Mouse (Mus musculus) midbrain, embryonic 14.5 days (tissue): ENCODE measurements around the gene Spag7. TPM values are rescaled to one million over a fixed set of nuclear protein-coding genes. Genes with fewer than 3 reads are reported as not detected.
A peak's percentile ranks its signal among the peaks of the same experiment; 100 is the strongest.

ENCODE experiments used
- ATAC-seq: fragments of 200-750 bp; cut with Nextera tagmentation; 2 replicates; pipeline ENCODE4 v1.8.0; 2017; ENCODE audit warnings: moderate number of reproducible peaks, moderate library complexity; ENCODE audit not compliant: low FRiP score, low TSS enrichment
- DNase-seq: peaks from one replicate; pipeline ENCODE4 v3.0.0-alpha.2; 2015
- H3K27ac ChIP-seq: fragments of 300-500 bp; sonication (generic); replicated peaks from 2 replicates; pipeline ENCODE4 v1.5.1; 2014; ENCODE audit warnings: mild to moderate bottlenecking, low read depth, low read length, moderate library complexity
- H3K27me3 ChIP-seq: fragments of 300-500 bp; sonication (generic); 2 replicates; pipeline ENCODE4 v1.6.1; 2014; ENCODE audit warnings: low read length, control low read depth, mixed read lengths; ENCODE audit not compliant: control insufficient read depth, insufficient read depth
- H3K36me3 ChIP-seq: fragments of 300-500 bp; sonication (generic); 2 replicates; pipeline ENCODE4 v1.6.1; 2014; ENCODE audit warnings: low read length, control low read depth; ENCODE audit not compliant: control insufficient read depth, insufficient read depth
- H3K4me1 ChIP-seq: fragments of 300-500 bp; sonication (generic); 2 replicates; pipeline ENCODE4 v1.6.1; 2014; ENCODE audit warnings: mild to moderate bottlenecking, antibody characterized with exemption, low read length, control low read depth; ENCODE audit not compliant: control insufficient read depth, insufficient read depth
- H3K4me2 ChIP-seq: fragments of 300-500 bp; sonication (generic); 2 replicates; pipeline ENCODE4 v1.6.1; 2014; ENCODE audit warnings: mild to moderate bottlenecking, low read length, moderate library complexity
- H3K4me3 ChIP-seq: fragments of 300-500 bp; sonication (generic); replicated peaks from 2 replicates; pipeline ENCODE4 v1.5.1; 2014; ENCODE audit warnings: low read depth, low read length
- H3K9ac ChIP-seq: fragments of 300-500 bp; sonication (generic); replicated peaks from 2 replicates; pipeline ENCODE4 v1.6.1; 2014; ENCODE audit warnings: mild to moderate bottlenecking, low read length, moderate library complexity
- H3K9me3 ChIP-seq: fragments of 300-500 bp; sonication (generic); 2 replicates; pipeline ENCODE4 v1.6.1; 2016; ENCODE audit warnings: low read length, control low read depth, mixed read lengths; ENCODE audit not compliant: control insufficient read depth
- WGBS: fragments of 180-500 bp; shearing (Covaris S2); extraction: QIAGEN DNeasy Blood & Tissue Kit; methylation state at CpG from one replicate; pipeline ENCODE4 v1.1.7; 2014; 5-methylcytosine and 5-hydroxymethylcytosine counted together
- polyA plus RNA-seq: library from polyadenylated mRNA; unstranded; fragments of >200 nt; fragmentation: Nextera tagmentation; extraction: Ambion mirVana; gene quantifications from 2 replicates; pipeline ENCODE4 v1.2.1, GENCODE M21; 2014

Gene Spag7
- polyA plus RNA-seq, 1 experiment from 2014 or later: 101 TPM

DNA sequence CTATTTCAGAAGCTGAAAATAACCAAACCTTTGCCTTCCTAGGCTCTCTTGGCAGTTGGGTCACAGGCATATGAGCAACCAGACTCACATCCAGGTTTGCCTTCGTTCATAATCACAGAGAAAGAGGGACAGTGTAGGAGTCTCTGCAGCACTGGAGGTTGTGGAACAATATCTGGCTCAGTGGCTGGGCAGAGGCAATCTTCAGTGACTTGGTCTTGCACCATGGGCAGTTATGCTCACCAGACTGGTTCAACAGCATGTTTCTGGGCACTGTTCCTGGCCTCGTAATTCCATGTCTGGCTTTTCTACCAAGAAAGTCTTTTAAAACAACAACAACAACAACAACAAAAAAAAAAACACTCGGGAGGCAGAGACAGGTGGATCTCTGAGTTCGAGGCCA lies 33.6 kb downstream of the Spag7 start:
- no peak for ATAC-seq
- Histone ChIP-seq H3K9ac (no peak overlapping the region), H3K4me3 (no peak overlapping the region), H3K27ac (no peak overlapping the region), H3K36me3 (no peaks in the 10 kb centered on the region), H3K4me1 (no peaks in the 10 kb centered on the region), H3K4me2 (no peak overlapping the region), H3K9me3 (no peaks in the 10 kb centered on the region), H3K27me3 (no peaks in the 10 kb centered on the region)
- DNase-seq: no peak
- 89% methylated on average over 4 of the region's 4 CpGs for WGBS

DNA sequence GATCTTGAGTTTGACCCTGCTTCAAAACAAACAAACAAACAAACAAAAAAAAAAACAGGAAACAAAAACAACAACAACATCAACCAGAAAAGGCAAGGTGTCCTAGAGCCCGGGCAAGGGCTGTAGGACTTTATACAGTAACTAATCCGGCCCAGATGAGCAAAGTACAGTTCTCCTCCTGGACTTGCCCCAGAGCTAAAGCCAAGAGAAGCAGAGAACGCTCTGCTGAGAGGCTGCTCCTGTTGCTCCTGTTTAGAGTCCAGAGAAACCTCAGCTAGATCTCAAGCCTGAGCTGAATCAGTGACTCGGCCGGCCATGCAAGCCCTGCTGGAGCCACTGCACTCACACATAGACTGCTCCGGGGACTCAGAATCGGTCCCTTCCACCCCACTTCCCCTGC lies 39.1 kb downstream of the Spag7 start:
- DNase-seq: no peak
- no peaks in the 10 kb centered on the region for H3K27me3 ChIP-seq
- H3K4me2 ChIP-seq: no peak overlapping the region
- no peaks in the 10 kb centered on the region for H3K9me3 ChIP-seq
- ATAC-seq: no peak
- H3K9ac ChIP-seq: no peak overlapping the region
- H3K27ac ChIP-seq: no peak overlapping the region
- WGBS: 73% methylated on average over 7 of the region's 7 CpGs
- no peaks in the 10 kb centered on the region for H3K36me3 ChIP-seq
- no peaks in the 10 kb centered on the region for H3K4me1 ChIP-seq
- no peak overlapping the region for H3K4me3 ChIP-seq

DNA sequence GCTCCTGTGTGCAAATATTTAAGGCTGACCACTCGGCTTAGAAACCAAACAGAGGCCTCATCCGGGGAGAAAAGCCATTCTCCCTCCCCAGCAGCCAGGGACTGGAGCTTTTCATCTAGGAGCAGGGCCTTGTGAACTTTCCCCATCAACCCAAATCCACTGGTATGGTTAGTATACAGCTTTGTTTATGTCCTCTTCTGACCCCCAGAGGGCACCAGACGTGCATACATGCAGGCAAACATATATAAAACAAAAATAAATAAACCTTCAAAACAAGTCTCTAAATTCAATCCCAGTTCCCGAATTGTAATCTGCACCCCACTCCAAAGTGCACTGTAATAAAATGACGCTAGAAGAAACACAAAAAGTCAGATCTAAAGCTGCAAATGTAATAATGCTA lies 39.7 kb downstream of the Spag7 start:
- 64% methylated on average over 5 of the region's 5 CpGs for WGBS

DNA sequence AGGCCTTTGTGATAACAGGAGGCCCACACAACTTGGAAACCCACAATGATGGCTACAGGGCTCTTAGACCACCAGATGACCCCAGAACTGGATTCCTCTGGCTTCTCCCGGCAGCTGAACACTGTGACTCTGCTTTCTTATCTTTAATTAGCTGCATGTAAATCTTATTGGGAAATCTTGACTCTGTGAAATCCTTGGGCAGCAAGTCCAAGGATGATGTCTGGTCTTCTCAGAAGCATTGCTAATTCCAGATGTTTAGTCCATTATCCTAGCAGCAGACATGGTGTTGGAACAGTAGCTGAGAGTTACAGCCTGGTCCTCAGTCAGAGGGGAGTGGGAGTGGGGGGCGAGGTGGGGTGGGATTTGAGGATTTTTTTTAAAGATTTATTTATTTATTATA lies 40.8 kb downstream of the Spag7 start:
- H3K4me3 ChIP-seq: no peak overlapping the region
- H3K4me2 ChIP-seq: no peak overlapping the region
- DNase-seq (no peak), ATAC-seq (no peak)
- no peaks in the 10 kb centered on the region for H3K27me3 ChIP-seq
- no peak overlapping the region for H3K9ac ChIP-seq
- H3K36me3 ChIP-seq: no peaks in the 10 kb centered on the region
- no peak overlapping the region for H3K27ac ChIP-seq
- no peaks in the 10 kb centered on the region for H3K9me3 ChIP-seq
- WGBS: 77% methylated on average over 2 of the region's 2 CpGs
- no peaks in the 10 kb centered on the region for H3K4me1 ChIP-seq

More for the DNA sequence above, 39.7 kb downstream of the Spag7 start:
- no peak overlapping the region for H3K27ac ChIP-seq
- DNase-seq (peak; percentile 48), ATAC-seq (no peak)
- no peak overlapping the region for H3K4me3 ChIP-seq
- no peak overlapping the region for H3K4me2 ChIP-seq
- H3K36me3 ChIP-seq: no peaks in the 10 kb centered on the region
- no peaks in the 10 kb centered on the region for H3K9me3 ChIP-seq
- H3K4me1 ChIP-seq: no peaks in the 10 kb centered on the region
- no peak overlapping the region for H3K9ac ChIP-seq
- no peaks in the 10 kb centered on the region for H3K27me3 ChIP-seq

DNA sequence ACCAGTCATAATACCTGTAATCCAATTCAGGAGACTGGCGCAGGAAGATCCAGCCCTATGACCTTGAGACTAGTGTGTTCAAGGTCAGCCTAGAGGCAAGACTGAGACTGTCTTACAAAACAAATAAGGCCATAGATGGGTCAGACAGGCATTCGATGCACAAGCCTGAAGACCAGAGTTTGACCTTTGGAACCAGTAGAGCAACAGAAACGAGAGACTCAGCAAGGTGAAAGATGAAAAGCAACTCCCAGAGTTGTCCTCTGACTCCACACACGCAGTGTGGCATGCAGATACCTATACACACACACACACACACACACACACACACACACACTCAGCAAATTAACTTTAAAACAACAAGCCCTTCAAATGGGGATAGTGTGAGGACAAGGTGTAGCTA lies 42.3 kb downstream of the Spag7 start:
- no peak overlapping the region for H3K9ac ChIP-seq
- no peak for DNase-seq
- no peak overlapping the region for H3K4me2 ChIP-seq
- H3K4me3 ChIP-seq: no peak overlapping the region
- no peaks in the 10 kb centered on the region for H3K4me1 ChIP-seq
- WGBS: 80% methylated on average over 4 of the region's 4 CpGs
- no peaks in the 10 kb centered on the region for H3K36me3 ChIP-seq
- H3K9me3 ChIP-seq: no peaks in the 10 kb centered on the region
- no peaks in the 10 kb centered on the region for H3K27me3 ChIP-seq
- no peak overlapping the region for H3K27ac ChIP-seq
- no peak for ATAC-seq

DNA sequence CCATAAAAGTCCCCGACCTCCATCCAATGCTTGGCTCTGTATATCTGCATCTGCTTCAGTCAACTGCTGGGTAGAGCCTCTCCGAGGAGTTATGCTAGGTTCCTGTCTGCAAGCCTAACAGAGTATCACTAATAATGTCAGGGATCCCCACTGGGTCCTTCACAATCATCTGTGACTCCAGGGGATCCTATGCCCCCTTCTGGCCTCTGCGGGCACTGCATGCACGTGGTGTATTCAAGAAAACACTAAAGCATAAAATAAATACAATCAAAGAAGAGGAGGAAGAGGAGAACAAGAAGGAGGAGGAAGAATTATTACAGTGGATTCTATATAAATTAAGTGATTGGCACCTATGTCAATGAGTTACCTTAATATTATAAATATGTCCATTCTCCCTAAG lies 43.7 kb downstream of the Spag7 start:
- Histone ChIP-seq H3K4me1 (no peaks in the 10 kb centered on the region), H3K9ac (no peak overlapping the region), H3K27me3 (no peaks in the 10 kb centered on the region), H3K9me3 (no peaks in the 10 kb centered on the region), H3K27ac (no peak overlapping the region), H3K36me3 (no peaks in the 10 kb centered on the region), H3K4me3 (no peak overlapping the region), H3K4me2 (no peak overlapping the region)
- WGBS: 56% methylated on average over 4 of the region's 4 CpGs
- ATAC-seq (no peak), DNase-seq (peak; percentile 74)

DNA sequence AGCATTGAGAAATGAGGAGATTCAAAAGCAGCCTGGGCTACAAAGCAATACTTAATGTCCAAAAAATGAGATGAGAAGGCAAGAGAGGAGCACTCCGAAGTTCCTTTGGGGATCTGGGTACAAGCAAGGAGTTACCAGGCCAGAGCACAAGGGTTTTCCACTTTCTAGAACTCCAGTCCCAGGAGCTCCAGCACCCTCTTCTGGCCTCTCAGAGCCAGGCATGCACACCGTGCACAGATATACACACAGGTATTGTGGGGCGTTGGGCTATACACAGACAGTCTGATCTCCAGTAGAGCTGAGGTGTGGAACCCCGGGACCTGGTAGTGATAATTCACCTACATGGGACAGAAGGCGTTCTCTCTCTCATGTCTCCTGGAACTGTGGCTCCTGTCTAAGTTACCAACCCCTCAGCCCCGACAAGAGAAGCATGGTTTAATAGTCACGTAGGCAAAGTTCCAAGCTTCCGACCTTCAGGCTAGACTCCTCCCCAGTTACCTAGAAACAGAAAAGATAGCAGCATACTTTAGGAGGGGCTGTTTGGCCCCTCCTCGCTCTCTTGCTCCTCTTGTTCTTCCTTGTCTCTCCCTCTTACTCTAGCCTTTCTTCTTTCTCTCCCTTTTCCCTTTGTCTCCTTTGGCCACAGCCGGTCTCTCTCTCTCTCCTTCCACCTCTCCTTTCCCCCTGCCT lies 46.0 kb downstream of the Spag7 start:
- Histone ChIP-seq H3K9me3 (no peaks in the 10 kb centered on the region), H3K4me2 (no peak overlapping the region), H3K27ac (no peak overlapping the region), H3K4me3 (no peak overlapping the region), H3K9ac (no peak overlapping the region), H3K4me1 (no peaks in the 10 kb centered on the region), H3K27me3 (no peaks in the 10 kb centered on the region), H3K36me3 (no peaks in the 10 kb centered on the region)
- ATAC-seq (no peak), DNase-seq (no peak)
- WGBS: 83% methylated on average over 10 of the region's 10 CpGs

DNA sequence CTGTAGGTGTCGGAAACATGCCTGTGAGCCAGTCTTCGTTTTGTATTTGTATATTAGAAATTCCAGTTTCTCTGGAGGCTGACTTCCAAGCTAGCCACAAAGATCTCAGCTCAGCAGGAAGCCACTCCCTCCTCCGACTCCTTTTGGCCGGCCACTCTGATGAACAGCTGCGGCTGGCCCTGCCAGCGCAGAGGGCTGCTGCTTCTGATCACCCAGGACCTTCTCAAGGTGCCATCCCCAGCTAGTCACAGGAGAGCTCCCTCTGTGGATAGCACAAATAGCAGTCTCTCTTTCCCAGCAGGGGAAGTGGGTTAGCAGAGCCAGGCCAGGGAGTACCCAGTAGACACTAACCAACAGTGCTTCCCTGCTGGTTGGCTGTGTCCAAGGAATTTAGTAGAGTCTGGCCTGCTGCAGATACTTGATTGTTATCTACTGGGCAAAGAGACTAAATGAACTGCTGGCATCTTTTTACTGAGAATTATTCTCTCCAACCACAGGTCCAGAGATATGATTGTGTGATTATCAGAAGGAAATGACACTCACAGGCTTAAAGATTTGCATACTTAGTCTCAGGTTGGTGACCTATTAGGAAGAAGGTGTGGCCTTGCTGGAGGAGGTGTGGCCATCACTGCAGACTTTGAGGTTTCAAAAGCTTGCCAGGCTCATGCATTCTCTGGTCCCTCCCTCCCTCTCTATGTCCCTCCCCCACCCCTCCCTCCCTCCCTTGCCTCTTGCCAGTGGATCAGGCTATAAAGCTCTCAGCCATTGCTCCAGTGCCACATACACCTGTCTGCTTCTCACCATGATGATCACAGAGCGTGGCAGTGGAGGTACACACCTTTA lies 47.0 kb downstream of the Spag7 start:
- WGBS: 40% methylated on average over 7 of the region's 7 CpGs
- no peak overlapping the region for H3K27ac ChIP-seq
- no peaks in the 10 kb centered on the region for H3K27me3 ChIP-seq
- H3K36me3 ChIP-seq: no peaks in the 10 kb centered on the region
- H3K9me3 ChIP-seq: no peaks in the 10 kb centered on the region
- no peaks in the 10 kb centered on the region for H3K4me1 ChIP-seq
- no peak overlapping the region for H3K9ac ChIP-seq
- H3K4me2 ChIP-seq: no peak overlapping the region
- DNase-seq (no peak), ATAC-seq (no peak)
- H3K4me3 ChIP-seq: no peak overlapping the region

DNA sequence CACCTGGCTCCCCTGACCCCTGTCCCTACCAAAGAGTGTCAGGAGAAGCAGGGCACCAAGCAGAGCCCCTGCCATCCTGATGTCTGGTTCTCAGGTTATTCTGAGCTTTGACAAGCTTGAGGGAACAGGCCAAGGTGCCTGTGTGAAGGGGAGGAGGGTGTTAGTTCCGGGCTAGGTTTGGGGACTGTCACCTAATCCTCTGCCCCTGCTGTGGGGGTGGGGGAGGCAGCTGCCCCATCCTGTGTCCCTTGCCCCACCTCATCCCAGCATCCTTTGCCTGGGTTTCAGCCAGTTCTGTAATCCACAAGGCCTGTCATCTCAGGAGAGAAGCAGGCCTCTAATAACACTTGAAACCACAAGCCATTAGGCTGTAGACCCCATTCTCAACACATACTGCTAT lies 50.1 kb downstream of the Spag7 start, which contains the start of gene Chrne:
TSS of gene Chrne (minus strand) at position 116 of the 400 bp plus-strand sequence.
- Histone ChIP-seq H3K36me3 (no peaks in the 10 kb centered on the region), H3K9me3 (no peaks in the 10 kb centered on the region), H3K4me2 (no peak within 1 kb of the TSS), H3K9ac (no peak within 1 kb of the TSS), H3K4me3 (no peak within 1 kb of the TSS), H3K4me1 (0 out of 2 replicates have a peak, but pooled peaks cover 5% of the 10 kb centered on the region), H3K27ac (no peak within 1 kb of the TSS), H3K27me3 (no peaks in the 10 kb centered on the region)
- ATAC-seq (no peak), DNase-seq (no peak)
- WGBS: 41% methylated on average over 1 of the region's 1 CpGs
